Comparison of ENCODE assay signal across 10 mouse cellular contexts in the genomic region with DNA sequence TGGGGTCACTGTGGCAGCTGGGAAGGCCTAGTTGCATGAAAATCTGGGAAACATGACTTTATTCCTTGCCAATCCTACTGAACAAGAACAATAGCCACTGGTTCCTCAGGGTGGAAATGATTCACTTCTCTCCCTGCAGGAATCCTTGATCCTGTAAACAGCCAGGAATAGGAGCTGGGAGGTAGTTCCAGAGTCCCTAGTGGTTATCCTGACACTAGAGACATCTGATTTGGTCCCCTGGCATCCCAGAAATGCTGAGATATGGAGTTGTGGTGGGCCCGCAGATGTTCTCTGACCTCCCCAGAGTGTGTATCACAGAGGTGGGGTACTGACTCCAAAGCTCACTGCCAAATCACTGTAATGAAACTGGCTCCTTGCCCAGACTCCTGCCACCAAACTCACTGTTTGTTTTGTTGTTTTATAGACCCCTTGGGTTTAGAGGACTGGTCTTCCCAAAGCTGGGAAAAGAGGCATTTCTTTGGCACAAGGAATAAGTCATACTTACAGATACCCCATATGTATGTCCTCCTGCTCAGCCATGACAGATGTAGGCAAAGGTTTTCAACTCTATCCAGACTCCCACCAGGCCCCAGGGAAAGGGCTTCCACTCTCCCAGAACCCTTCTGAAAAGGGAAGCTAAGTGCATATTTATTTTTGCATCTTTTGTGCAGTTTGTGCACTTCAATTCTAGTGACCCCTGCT. TPM values are rescaled to one million over a fixed set of nuclear protein-coding genes. Genes with fewer than 3 reads are reported as not detected.
A peak's percentile ranks its signal among the peaks of the same experiment; 100 is the strongest.
DNase-seq lines count a peak whose midpoint lies in the region; ATAC-seq and TF ChIP-seq lines count a peak whose summit lies in the region.
"Had no signal": no experiment of that assay in that cellular context is flagged by ENCODE, and none has a peak within 500 bp of the region (broad histone marks: within the 10 kb centered on the region; RNA-seq: fewer than 3 reads in every experiment).

No protein-coding gene starts in this region.

- H3K27me3 ChIP-seq in hindbrain, embryonic 15.5 days, result no peaks in the 10 kb centered on the region
- no peaks in the 10 kb centered on the region for H3K27me3 ChIP-seq in hindbrain, embryonic 12.5 days
- H3K27me3 ChIP-seq in heart, embryonic 15.5 days, result no peaks in the 10 kb centered on the region
- no peaks in the 10 kb centered on the region for H3K27me3 ChIP-seq in limb, embryonic 13.5 days
- H3K27me3 ChIP-seq: liver, embryonic 13.5 days had no signal

- 46% methylated on average over 1 of the region's 1 CpGs for WGBS in hindbrain, embryonic 15.5 days
- WGBS in hindbrain, embryonic 12.5 days, result 73% methylated on average over 1 of the region's 1 CpGs
- whole genome bisulfite sequencing in heart, embryonic 15.5 days, result 17% methylated on average over 1 of the region's 1 CpGs
- 63% methylated on average over 1 of the region's 1 CpGs for WGBS in limb, embryonic 13.5 days

- intact Hi-C loops in gastrocnemius, postnatal 14 days (cut with DNase I; ENCODE audit: low total_unique reads), result no loop called here

- peaks cover 31% of the 10 kb centered on the region for H3K4me1 ChIP-seq in hindbrain, embryonic 15.5 days (replicated peaks)
- H3K4me1 ChIP-seq in hindbrain, embryonic 12.5 days, result peaks cover 26% of the 10 kb centered on the region
- peaks cover 25% of the 10 kb centered on the region for H3K4me1 ChIP-seq in heart, embryonic 15.5 days (replicated peaks)
- H3K4me1 ChIP-seq in limb, embryonic 13.5 days, result peaks cover 16% of the 10 kb centered on the region

- no peak overlapping the region for H3K9ac ChIP-seq in hindbrain, embryonic 15.5 days
- H3K9ac ChIP-seq in hindbrain, embryonic 12.5 days, result no peak overlapping the region
- H3K9ac ChIP-seq in heart, embryonic 15.5 days, result no peak overlapping the region
- no peak overlapping the region for H3K9ac ChIP-seq in limb, embryonic 13.5 days
- H3K9ac ChIP-seq: liver, embryonic 13.5 days had no signal

- H3K9me3 ChIP-seq in hindbrain, embryonic 15.5 days, result no peaks in the 10 kb centered on the region
- H3K9me3 ChIP-seq in hindbrain, embryonic 12.5 days (replicated peaks), result no peaks in the 10 kb centered on the region
- H3K9me3 ChIP-seq in heart, embryonic 15.5 days (replicated peaks), result no peaks in the 10 kb centered on the region
- no peaks in the 10 kb centered on the region for H3K9me3 ChIP-seq in limb, embryonic 13.5 days
- H3K9me3 ChIP-seq: liver, embryonic 13.5 days had no signal

- ATAC-seq in hindbrain, embryonic 15.5 days (ENCODE audit: low FRiP score, low read depth), result peak; percentile 76
- ATAC-seq in hindbrain, embryonic 12.5 days (ENCODE audit: low FRiP score), result no peak
- peak; percentile 55; the same call in 1 of the 2 replicates for ATAC-seq in heart, embryonic 15.5 days (replicated peaks; ENCODE audit: insufficient number of reproducible peaks, insufficient read depth, low FRiP score, low read depth)
- peak; percentile 66 for ATAC-seq in limb, embryonic 13.5 days (ENCODE audit: low FRiP score, low read depth)

- H3K4me3 ChIP-seq in hindbrain, embryonic 15.5 days, result no peak overlapping the region
- H3K4me3 ChIP-seq in hindbrain, embryonic 12.5 days, result no peak overlapping the region
- H3K4me3 ChIP-seq in heart, embryonic 15.5 days, result no peak overlapping the region
- no peak overlapping the region for H3K4me3 ChIP-seq in limb, embryonic 13.5 days
- H3K4me3 ChIP-seq: liver, embryonic 13.5 days had no signal

- peak overlapping the region; percentile 60 for H3K27ac ChIP-seq in hindbrain, embryonic 15.5 days (replicated peaks)
- H3K27ac ChIP-seq in hindbrain, embryonic 12.5 days, result no peak overlapping the region
- H3K27ac ChIP-seq in heart, embryonic 15.5 days, result peak overlapping the region; percentile 67
- peak overlapping the region; percentile 40; the same call in 1 of the 2 replicates for H3K27ac ChIP-seq in limb, embryonic 13.5 days
- H3K27ac ChIP-seq: liver, embryonic 13.5 days had no signal

- peaks cover 7% of the 10 kb centered on the region; the same call in 1 of the 2 replicates for H3K36me3 ChIP-seq in hindbrain, embryonic 15.5 days
- peaks cover 10% of the 10 kb centered on the region for H3K36me3 ChIP-seq in hindbrain, embryonic 12.5 days
- H3K36me3 ChIP-seq in heart, embryonic 15.5 days, result 0 out of 2 replicates have a peak, but pooled peaks cover 2% of the 10 kb centered on the region
- H3K36me3 ChIP-seq in limb, embryonic 13.5 days, result 0 out of 2 replicates have a peak, but pooled peaks cover 3% of the 10 kb centered on the region
- H3K36me3 ChIP-seq: liver, embryonic 13.5 days had no signal

- TF ChIP-seq POLR2A in brain, embryonic 14.5 days (IDR thresholded peaks at IDR 0.05; ENCODE audit: borderline replicate concordance, extremely low read depth, insufficient read depth, insufficient read length, poor library complexity, severe bottlenecking), result no peak

- H3K4me2 ChIP-seq in hindbrain, embryonic 15.5 days, result no peak overlapping the region
- H3K4me2 ChIP-seq in hindbrain, embryonic 12.5 days (replicated peaks), result no peak overlapping the region
- H3K4me2 ChIP-seq in heart, embryonic 15.5 days, result no peak overlapping the region
- H3K4me2 ChIP-seq in limb, embryonic 13.5 days (replicated peaks), result no peak overlapping the region
- H3K4me2 ChIP-seq: liver, embryonic 13.5 days had no signal

- DNase-seq in brain, embryonic 14.5 days (ENCODE audit: low read depth), result peak; percentile 77
- no peak for DNase-seq in right cerebral cortex, postnatal 25 days
- no peak for DNase-seq in T-cell, adult 2 months (ENCODE audit: low spot score)
- DNase-seq in gastrocnemius, postnatal 14 days, result no peak
- DNase-seq: liver, embryonic 13.5 days; right cerebral cortex, postnatal 14 days had no signal

- TF ChIP-seq CTCF in brain, embryonic 14.5 days (IDR thresholded peaks at IDR 0.05; ENCODE audit: borderline replicate concordance, extremely low read depth, insufficient read depth, insufficient read length), result no peak

RNA-seq across cellular contexts. Expression of gene Plxna2, which starts 40.6 kb away (rescaled TPM):
- polyA plus RNA-seq in hindbrain, embryonic 15.5 days (2015; fragmentation: Nextera tagmentation; extraction: Ambion mirVana), result 30.7 and 32.8 TPM in 2 replicates
- 27.9 and 32.3 TPM in 2 replicates for polyA plus RNA-seq in hindbrain, embryonic 12.5 days (2016; fragmentation: Nextera tagmentation; extraction: Ambion mirVana)
- polyA plus RNA-seq in brain, embryonic 14.5 days (2012; rRNA removed), result 60.3 and 66.5 TPM in 2 replicates
- polyA plus RNA-seq in heart, embryonic 15.5 days (2015; fragmentation: Nextera tagmentation; extraction: Ambion mirVana), result 4.6 and 6.2 TPM in 2 replicates
- 5.6 and 6.7 TPM in 2 replicates for polyA plus RNA-seq in limb, embryonic 13.5 days (2015; fragmentation: Nextera tagmentation; extraction: Ambion mirVana)
- 10 to 100 TPM; 10.8 to 12.4 TPM for total RNA-seq in gastrocnemius, postnatal 14 days (2021)
